Mouse (Mus musculus) forelimb bud, embryonic 11.5 days (tissue): Measurements from ENCODE around the gene Olfr1465.

Experiments
- DNase-seq: peaks from one replicate; pipeline ENCODE4 v3.0.0-alpha.2; 2012; ENCODE audit warnings: low read depth, low spot score

The Olfr1465 gene

GRCm38 (mm10) chr19:13315441-13315840, at the start of gene Olfr1465:
Olfr1465 (minus strand) TSS chr19:13315541.
- DNase-seq: no peak

- no peak for DNase-seq
Measured at GRCm38 (mm10) chr19:13361936-13362335, 46.6 kb upstream of the Olfr1465 start, which contains the start of gene Olfr1467. Olfr1467 (plus strand) TSS chr19:13362236.

DNA sequence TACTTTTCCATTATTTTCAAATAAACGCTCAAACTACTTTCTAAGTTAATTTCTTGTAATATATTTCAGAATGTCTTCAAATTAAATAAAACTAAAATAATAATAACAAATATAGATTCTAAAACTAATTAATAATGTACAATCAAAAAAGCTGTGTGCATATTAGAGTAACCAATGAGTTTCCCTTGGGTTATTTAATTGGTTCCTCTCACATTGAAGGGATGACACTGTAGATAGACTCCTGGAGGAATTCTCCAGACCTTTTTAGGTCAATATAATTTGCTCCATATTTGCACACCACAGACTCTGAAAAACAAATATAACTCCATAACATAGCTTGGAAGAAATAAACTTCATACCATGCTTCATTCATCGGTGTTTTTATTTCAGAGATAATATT, 23.2 kb upstream of the Olfr1465 start, which contains the start of gene Olfr1466:
TSS of gene Olfr1466 (plus strand) at position 301 of the 400 bp plus-strand sequence.
- no peak for DNase-seq
